Mouse (Mus musculus) megakaryocyte progenitor cell, adult 5-6 weeks (primary cell): Measurements from ENCODE around the gene Snx32. TPM values are rescaled to one million over a fixed set of nuclear protein-coding genes. Genes with fewer than 3 reads are reported as not detected.

Experiments
- ATAC-seq: replicated peaks from 2 replicates; pipeline ENCODE4 v1.8.0; 2016; ENCODE audit warnings: mild to moderate bottlenecking, moderate TSS enrichment, inconsistent platforms; ENCODE audit not compliant: poor library complexity
- total RNA-seq, 2 experiments: library from RNA; stranded (forward) in 1 of 2; stranded (reverse) in 1 of 2; fragments of 157-497, 149-512 nt in 1 of 2; fragments of 200-1000 nt in 1 of 2; gene quantifications; 2 replicates each; pipeline versions ENCODE4 v1.2.3 to v1.2.4; 2015 to 2017

Snx32 gene
- total RNA-seq, 2 experiments from 2014 or later = 1.9 to 2.8 TPM

DNA sequence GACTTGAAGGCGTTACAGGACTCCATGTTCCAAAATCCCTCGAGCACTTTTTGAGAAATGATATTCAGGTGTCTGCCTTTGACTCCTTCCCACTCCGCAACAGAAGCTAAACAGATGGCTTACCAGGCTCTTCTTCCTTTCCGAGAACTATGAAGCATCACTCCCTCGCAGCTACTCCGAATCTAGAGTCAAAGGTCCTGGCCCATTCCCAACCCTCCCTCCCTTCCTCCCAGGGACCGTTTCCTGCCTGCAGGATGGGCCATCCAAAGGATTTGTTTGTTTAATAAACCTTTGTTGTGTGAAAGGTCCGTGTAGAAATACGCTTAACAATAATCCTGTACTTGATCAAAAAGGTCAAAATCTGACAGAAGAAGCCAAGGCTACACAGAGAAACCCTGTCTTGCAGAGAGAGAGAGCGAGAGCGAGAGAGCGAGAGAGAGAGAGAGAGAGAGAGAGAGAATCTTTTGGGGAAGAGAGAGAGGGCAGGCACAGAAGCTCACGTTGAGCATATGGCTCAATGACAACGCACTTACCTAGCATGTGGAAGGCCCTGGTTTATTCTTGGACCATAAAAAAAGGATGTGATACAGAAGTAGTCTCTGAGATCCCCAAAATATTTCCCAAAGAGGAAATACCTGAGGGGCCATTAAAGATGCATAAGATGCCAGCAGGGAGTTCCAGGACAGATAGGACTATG, 52.4 kb downstream of the Snx32 start, which contains the start of gene Ccdc85b:
Gene Ccdc85b (minus strand): TSS at position 149 of the 697 bp plus-strand sequence.
- ATAC-seq = no peak

GRCm38 (mm10) chr19:5456922-5457745, 53.2 kb downstream of the Snx32 start:
- ATAC-seq = peak; percentile 85

DNA sequence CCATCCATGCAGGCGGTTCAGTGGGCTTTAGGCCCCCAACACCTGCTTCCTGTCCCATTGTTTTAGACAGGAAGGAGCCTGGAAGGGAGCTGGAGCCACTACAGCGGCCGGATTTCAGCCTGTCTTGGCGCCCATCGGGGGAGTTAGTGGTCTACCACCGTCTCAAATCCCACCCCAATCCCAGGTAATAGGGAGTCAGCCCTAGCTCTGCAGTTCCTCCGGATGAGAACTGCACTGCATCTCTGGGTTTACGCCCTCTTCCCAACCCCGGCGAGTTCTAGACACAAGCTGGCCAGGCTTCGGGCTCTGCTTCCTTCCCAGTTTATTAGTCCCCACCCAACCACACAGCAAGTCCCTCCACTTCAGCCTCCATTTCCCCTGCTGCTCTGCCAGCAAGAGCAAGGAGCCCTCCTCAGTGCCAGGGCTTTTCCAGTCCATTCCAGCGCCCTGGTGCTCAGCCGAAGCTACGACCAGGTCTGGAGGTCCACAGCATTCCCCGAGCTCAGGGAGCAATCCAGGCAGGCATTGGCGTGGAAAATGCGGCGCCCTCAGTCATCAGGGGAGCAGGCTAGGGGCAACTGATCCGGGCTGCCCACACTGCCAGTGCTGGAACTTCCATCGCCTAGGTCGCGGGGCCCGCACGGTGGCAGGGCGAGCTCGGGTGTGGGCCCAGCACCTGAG, 54.0 kb downstream of the Snx32 start:
- ATAC-seq = no peak

DNA sequence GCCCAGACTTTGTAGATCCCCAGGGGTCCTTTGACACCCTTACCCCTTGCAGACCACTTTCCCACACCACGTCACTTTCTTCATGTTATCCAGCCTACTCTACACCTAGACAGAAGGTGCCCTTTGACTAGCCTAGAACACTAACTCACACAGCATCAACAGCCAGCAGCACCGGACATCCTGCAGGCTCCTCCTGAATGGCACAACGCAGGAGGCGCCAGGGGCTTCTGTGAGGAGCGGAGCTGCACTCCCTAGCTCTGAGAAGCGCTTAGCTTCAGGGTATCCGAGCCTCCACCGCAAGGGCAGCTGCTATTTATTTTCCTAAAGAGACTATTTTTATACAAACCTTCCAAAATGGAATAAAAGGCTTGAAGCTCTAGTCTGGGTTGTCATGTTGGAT, 54.8 kb downstream of the Snx32 start:
- no peak for ATAC-seq

DNA sequence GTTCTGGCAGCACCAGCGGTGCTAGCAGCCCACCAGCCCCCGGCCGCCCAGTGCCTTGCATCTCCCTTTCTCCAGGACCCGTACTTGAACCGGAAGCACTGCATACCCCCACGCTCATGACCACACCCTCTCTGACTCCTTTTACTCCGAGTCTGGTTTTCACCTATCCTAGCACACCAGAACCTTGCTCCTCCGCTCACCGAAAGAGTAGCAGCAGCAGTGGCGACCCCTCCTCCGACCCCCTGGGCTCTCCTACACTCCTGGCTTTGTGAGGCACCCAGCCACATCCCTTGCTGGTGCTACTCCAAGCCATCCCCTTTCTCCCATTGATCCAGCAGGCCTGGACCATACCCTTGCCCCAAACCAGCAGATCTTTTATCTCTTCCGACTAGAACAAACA, 55.3 kb downstream of the Snx32 start:
- no peak for ATAC-seq

DNA sequence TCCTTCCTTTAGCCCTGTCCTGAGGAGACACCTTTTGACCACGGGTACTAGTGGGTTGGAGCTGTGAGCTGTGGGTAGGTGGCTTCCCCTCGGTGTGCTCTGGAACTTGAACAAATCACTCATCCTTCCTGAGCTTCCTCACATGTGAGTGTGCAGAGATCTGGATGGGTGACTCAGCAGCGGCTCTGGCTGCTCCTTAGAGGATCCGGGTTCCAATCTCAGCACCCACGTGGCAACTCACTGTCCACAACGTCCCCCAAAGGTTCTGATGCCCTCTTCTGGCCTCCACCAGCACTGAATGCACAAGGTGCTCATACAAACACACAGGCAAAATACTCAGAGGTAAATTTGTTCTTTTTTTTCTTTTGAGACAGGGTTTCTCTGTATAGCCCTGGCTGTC, 58.6 kb downstream of the Snx32 start:
- no peak for ATAC-seq

GRCm38 (mm10) chr19:5449673-5450072, 60.7 kb downstream of the Snx32 start:
- no peak for ATAC-seq

DNA sequence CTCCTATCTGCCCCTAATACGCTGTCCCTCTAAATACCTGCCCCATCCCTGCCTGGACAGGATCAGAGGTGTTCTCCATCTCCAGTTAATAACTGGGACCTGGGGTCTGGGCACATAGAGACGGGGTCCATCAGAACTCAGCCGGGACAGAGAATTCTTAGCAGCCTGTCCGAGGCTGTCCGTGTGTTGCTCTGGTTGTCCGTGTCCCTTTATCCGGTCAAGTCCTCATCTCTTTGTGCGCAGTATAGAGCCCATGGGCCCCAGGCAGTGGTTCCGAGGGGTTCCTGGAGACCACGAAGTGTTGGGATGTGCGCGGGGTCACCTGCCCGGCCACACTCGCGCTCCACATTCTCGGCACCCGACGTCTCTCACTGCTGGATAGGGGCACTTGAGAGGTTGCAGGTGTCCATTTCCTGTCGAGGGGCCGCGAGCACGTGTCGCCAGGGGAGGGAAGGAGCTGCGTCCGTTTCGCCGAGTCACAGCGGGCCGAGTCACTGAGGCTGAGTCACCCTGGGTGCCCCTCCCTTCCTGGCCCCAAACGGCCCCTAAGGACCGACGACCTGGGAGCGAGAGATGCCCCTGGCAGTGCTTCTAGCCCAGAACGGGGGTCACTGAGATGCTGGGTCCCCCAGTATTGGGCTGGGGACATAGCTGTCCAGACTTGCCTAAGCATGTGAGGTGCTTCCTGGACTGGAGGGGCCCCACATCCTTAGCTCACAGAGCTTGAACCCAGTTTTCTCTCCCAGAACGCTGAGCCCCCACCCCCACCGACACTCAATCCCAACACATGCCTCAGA, 61.8 kb downstream of the Snx32 start:
- peak; percentile 66 for ATAC-seq

DNA sequence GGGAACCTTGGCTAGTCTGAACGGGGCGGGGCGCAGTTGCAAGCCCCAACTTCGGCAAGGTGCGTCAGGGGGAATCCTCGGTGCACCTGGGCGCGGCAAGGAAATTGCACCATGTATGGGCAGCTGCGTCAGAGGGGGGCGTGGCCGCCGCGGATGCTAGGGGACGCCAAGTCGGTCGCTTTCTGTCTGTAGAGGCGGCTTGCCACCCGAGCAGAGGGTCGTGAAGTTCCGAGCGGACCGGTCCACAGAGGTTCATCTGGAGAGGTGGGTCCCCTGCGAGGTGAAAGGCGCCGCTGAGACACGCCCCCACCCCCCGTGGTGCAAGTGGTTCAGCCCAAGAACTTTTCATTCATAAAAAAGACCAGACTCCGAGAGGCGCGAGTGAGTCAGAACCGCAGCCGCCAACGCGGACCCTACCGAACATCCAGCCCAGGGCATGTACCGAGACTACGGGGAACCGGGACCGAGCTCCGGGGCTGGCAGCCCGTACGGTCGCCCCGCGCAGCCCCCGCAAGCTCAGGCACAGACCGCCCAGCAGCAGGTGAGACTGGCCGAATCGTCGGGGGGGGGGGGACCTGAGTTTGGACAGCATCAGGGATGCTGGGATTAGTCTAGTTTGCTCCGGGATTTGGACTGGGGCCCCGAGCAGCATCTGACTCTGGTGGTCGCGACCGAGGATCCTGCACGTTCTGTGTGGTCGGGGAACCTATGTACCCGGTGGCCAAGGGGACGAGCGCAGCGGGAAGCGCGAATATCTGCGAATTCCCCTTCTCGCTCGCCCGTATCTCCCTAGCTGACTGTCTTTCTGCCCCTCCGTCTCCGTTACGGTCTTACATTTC, 62.6 kb downstream of the Snx32 start, which contains the start of gene Fosl1:
Gene Fosl1 (plus strand): TSS at position 33 of the 839 bp plus-strand sequence.
- ATAC-seq = peak; percentile 75

GRCm38 (mm10) chr19:5445747-5446146, 64.6 kb downstream of the Snx32 start:
- no peak for ATAC-seq

DNA sequence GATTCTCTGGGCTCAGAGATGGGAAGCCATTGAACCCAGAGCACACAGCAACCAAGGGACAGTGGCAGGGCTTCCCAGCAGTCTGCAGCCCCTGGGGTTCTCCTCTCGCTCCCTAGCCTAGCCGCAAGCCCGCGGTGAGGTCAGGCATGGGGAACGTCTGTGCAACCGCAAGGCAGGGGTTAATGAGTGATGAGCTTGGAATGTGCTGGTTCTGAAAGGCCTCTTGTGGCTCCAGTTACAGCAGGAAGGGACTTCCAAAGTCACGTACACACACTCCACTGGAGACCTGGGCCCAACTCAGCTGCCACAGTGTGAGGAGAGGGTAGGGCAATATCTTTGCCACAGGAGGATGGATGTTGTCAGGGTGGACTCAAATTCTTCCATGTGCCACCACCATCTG, 65.4 kb downstream of the Snx32 start:
- ATAC-seq = no peak

GRCm38 (mm10) chr19:5444371-5444908, 65.9 kb downstream of the Snx32 start:
- ATAC-seq = peak; percentile 57

Other genes with a start within 250 kb of the Snx32 start
Only the 30 nearest of the 31 such genes appear.
- 119 and 147 TPM in 2 replicates for gene Sf3b2, start 215.1 kb downstream of the Snx32 start, total RNA-seq (2015)
- gene Sf3b2, start 215.1 kb downstream of the Snx32 start, total RNA-seq (2017) = 239 and 261 TPM in 2 replicates
- gene Gal3st3, start 212.2 kb downstream of the Snx32 start, total RNA-seq (2015) = not detected in 2 replicates
- not detected in 2 replicates for gene Gal3st3, start 212.2 kb downstream of the Snx32 start, total RNA-seq (2017)
- not detected in 2 replicates for gene Catsper1, start 174.8 kb downstream of the Snx32 start, total RNA-seq (2015)
- gene Catsper1, start 174.8 kb downstream of the Snx32 start, total RNA-seq (2017) = not detected in 2 replicates
- gene Cst6, start 161.0 kb downstream of the Snx32 start, total RNA-seq (2015) = not detected in 2 replicates
- gene Cst6, start 161.0 kb downstream of the Snx32 start, total RNA-seq (2017) = not detected in 2 replicates
- 48.9 and 54.7 TPM in 2 replicates for gene Eif1ad, start 143.8 kb downstream of the Snx32 start, total RNA-seq (2015)
- 67.8 and 86.2 TPM in 2 replicates for gene Eif1ad, start 143.8 kb downstream of the Snx32 start, total RNA-seq (2017)
- 499 and 504 TPM in 2 replicates for gene Banf1, start 143.4 kb downstream of the Snx32 start, total RNA-seq (2015)
- 66.7 and 68.5 TPM in 2 replicates for gene Banf1, start 143.4 kb downstream of the Snx32 start, total RNA-seq (2017)
- gene Sart1, start 121.8 kb downstream of the Snx32 start, total RNA-seq (2015) = 65.3 and 65.9 TPM in 2 replicates
- gene Sart1, start 121.8 kb downstream of the Snx32 start, total RNA-seq (2017) = 83.8 and 105 TPM in 2 replicates
- gene Tsga10ip, start 108.0 kb downstream of the Snx32 start, total RNA-seq (2015) = not detected in 2 replicates
- 0.34 TPM in 1 of 2 replicates, not detected in the other for gene Tsga10ip, start 108.0 kb downstream of the Snx32 start, total RNA-seq (2017)
- gene Drap1, start 85.6 kb downstream of the Snx32 start, total RNA-seq (2015) = 120 and 142 TPM in 2 replicates
- gene Drap1, start 85.6 kb downstream of the Snx32 start, total RNA-seq (2017) = 105 and 109 TPM in 2 replicates
- 18.4 and 18.6 TPM in 2 replicates for gene AI837181, start 85.4 kb downstream of the Snx32 start, total RNA-seq (2015)
- gene AI837181, start 85.4 kb downstream of the Snx32 start, total RNA-seq (2017) = 8.6 and 11.9 TPM in 2 replicates
- 0.47 and 0.98 TPM in 2 replicates for gene Fosl1, start 63.0 kb downstream of the Snx32 start, total RNA-seq (2015)
- 1.2 TPM in 1 of 2 replicates, not detected in the other for gene Fosl1, start 63.0 kb downstream of the Snx32 start, total RNA-seq (2017)
- 0.99 and 1.2 TPM in 2 replicates for gene Ccdc85b, start 52.6 kb downstream of the Snx32 start, total RNA-seq (2015)
- gene Ccdc85b, start 52.6 kb downstream of the Snx32 start, total RNA-seq (2017) = 2.5 and 3.0 TPM in 2 replicates
- gene Fibp, start 49.9 kb downstream of the Snx32 start, total RNA-seq (2015) = 50.2 and 73.5 TPM in 2 replicates
- 107 and 197 TPM in 2 replicates for gene Fibp, start 49.9 kb downstream of the Snx32 start, total RNA-seq (2017)
- gene Ctsw, start 42.0 kb downstream of the Snx32 start, total RNA-seq (2015) = 0.47 and 0.83 TPM in 2 replicates
- gene Ctsw, start 42.0 kb downstream of the Snx32 start, total RNA-seq (2017) = 0.44 and 0.79 TPM in 2 replicates
- 0.54 TPM in 1 of 2 replicates, not detected in the other for gene Efemp2, start 36.6 kb downstream of the Snx32 start, total RNA-seq (2015)
- gene Efemp2, start 36.6 kb downstream of the Snx32 start, total RNA-seq (2017) = not detected in 2 replicates
- 20.4 and 28.8 TPM in 2 replicates for gene Mus81, start 22.1 kb downstream of the Snx32 start, total RNA-seq (2015)
- gene Mus81, start 22.1 kb downstream of the Snx32 start, total RNA-seq (2017) = 10.3 and 11.6 TPM in 2 replicates
- gene Cfl1, start 20.1 kb downstream of the Snx32 start, total RNA-seq (2015) = 1,737 and 1,793 TPM in 2 replicates
- 1,233 and 1,355 TPM in 2 replicates for gene Cfl1, start 20.1 kb downstream of the Snx32 start, total RNA-seq (2017)
- 0.66 and 1.7 TPM in 2 replicates for gene 1700020D05Rik, start 6.8 kb downstream of the Snx32 start, total RNA-seq (2015)
- gene 1700020D05Rik, start 6.8 kb downstream of the Snx32 start, total RNA-seq (2017) = 1.5 TPM in 1 of 2 replicates, not detected in the other
- gene Ovol1, start 50.1 kb upstream of the Snx32 start, total RNA-seq (2015) = not detected in 2 replicates
- not detected in 2 replicates for gene Ovol1, start 50.1 kb upstream of the Snx32 start, total RNA-seq (2017)
- gene Ap5b1, start 57.5 kb upstream of the Snx32 start, total RNA-seq (2015) = 8.9 and 10.5 TPM in 2 replicates
- gene Ap5b1, start 57.5 kb upstream of the Snx32 start, total RNA-seq (2017) = 7.4 and 9.6 TPM in 2 replicates
- gene Rnaseh2c, start 91.3 kb upstream of the Snx32 start, total RNA-seq (2015) = 80.3 and 150 TPM in 2 replicates
- 83.2 and 112 TPM in 2 replicates for gene Rnaseh2c, start 91.3 kb upstream of the Snx32 start, total RNA-seq (2017)
- gene Kat5, start 99.7 kb upstream of the Snx32 start, total RNA-seq (2015) = 35.1 and 40.2 TPM in 2 replicates
- 51.8 and 60.1 TPM in 2 replicates for gene Kat5, start 99.7 kb upstream of the Snx32 start, total RNA-seq (2017)
- 37.2 and 40.0 TPM in 2 replicates for gene Rela, start 126.9 kb upstream of the Snx32 start, total RNA-seq (2015)
- gene Rela, start 126.9 kb upstream of the Snx32 start, total RNA-seq (2017) = 36.4 and 43.2 TPM in 2 replicates
- 16.4 and 24.2 TPM in 2 replicates for gene Sipa1, start 153.2 kb upstream of the Snx32 start, total RNA-seq (2015)
- gene Sipa1, start 153.2 kb upstream of the Snx32 start, total RNA-seq (2017) = 19.2 and 24.0 TPM in 2 replicates
- gene Map3k11, start 178.2 kb upstream of the Snx32 start, total RNA-seq (2015) = 13.0 and 16.1 TPM in 2 replicates
- gene Map3k11, start 178.2 kb upstream of the Snx32 start, total RNA-seq (2017) = 19.2 and 22.9 TPM in 2 replicates
- 21.6 and 24.5 TPM in 2 replicates for gene Pcnx3, start 178.4 kb upstream of the Snx32 start, total RNA-seq (2015)
- 15.6 and 15.7 TPM in 2 replicates for gene Pcnx3, start 178.4 kb upstream of the Snx32 start, total RNA-seq (2017)
- gene Kcnk7, start 193.8 kb upstream of the Snx32 start, total RNA-seq (2015) = not detected in 2 replicates
- gene Kcnk7, start 193.8 kb upstream of the Snx32 start, total RNA-seq (2017) = 0.14 TPM in 1 of 2 replicates, not detected in the other
- 7.9 and 8.1 TPM in 2 replicates for gene Ehbp1l1, start 215.8 kb upstream of the Snx32 start, total RNA-seq (2015)
- gene Ehbp1l1, start 215.8 kb upstream of the Snx32 start, total RNA-seq (2017) = 27.2 and 30.3 TPM in 2 replicates
- 40.5 and 42.3 TPM in 2 replicates for gene Fam89b, start 219.1 kb upstream of the Snx32 start, total RNA-seq (2015)
- 20.3 and 22.9 TPM in 2 replicates for gene Fam89b, start 219.1 kb upstream of the Snx32 start, total RNA-seq (2017)
- 6.1 and 7.6 TPM in 2 replicates for gene Ltbp3, start 230.4 kb upstream of the Snx32 start, total RNA-seq (2015)
- 2.7 and 5.6 TPM in 2 replicates for gene Ltbp3, start 230.4 kb upstream of the Snx32 start, total RNA-seq (2017)